Mouse (Mus musculus): ENCODE data around the gene Aldh16a1. TPM values are rescaled to one million over a fixed set of nuclear protein-coding genes. Genes with fewer than 3 reads are reported as not detected.

The Aldh16a1 gene
- polyA plus RNA-seq, 2 experiments, result 17.9 to 23.1 TPM

DNA sequence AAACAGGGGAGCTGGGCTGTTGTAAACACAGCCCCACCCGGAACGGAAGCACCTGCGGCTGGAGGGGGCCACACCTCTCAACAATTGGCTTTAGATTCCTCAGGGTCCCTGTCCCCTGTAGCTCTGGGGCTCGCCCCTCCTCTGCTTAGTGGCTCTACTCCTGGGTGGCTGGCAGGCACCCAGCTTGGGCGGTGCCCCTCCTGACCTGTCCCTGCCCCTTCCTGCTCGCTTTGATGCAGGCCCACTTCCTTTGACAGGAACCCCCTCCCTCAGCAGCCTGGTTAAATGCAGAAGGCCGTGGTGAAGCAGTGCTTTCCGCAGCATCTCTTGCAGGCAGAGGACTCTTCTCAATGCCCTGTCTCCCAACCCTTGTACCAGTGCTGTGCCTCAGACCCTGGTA lies 33.0 kb downstream of the Aldh16a1 start:
- peak overlapping the region; percentile 40 for H3K4me2 ChIP-seq (ENCODE audit: low read depth)
- WGBS (ENCODE audit: insufficient replicate concordance), result 34% methylated on average over 8 of the region's 8 CpGs
- peaks cover 16 to 25% of the 10 kb centered on the region in 2 experiments for H3K4me1 ChIP-seq (replicated peaks; ENCODE audit: control insufficient read depth in 2 of 2, insufficient read depth in 2 of 2, low read length in 1 of 2)
- no peak for TF ChIP-seq CTCF (IDR thresholded peaks at IDR 0.05; ENCODE audit: low read depth)
- no peak for TF ChIP-seq EP300 (IDR thresholded peaks at IDR 0.05; ENCODE audit: low read depth)
- DNase-seq (ENCODE audit: low read depth in 3 of 3, low spot score in 3 of 3), result no peak
- no peaks in the 10 kb centered on the region for H3K9me3 ChIP-seq (ENCODE audit: control insufficient read depth, low read length)
- H3K36me3 ChIP-seq (replicated peaks; ENCODE audit: control insufficient read depth, insufficient read depth, low read depth), result peaks cover 44% of the 10 kb centered on the region
- ATAC-seq (ENCODE audit: insufficient read depth), result no peak
- H3K9ac ChIP-seq (replicated peaks), result no peak overlapping the region
- H3K27ac ChIP-seq, result no peak overlapping the region
- H3K27me3 ChIP-seq (ENCODE audit: control insufficient read depth, insufficient read depth, low read length), result no peaks in the 10 kb centered on the region
- H3K4me3 ChIP-seq (ENCODE audit: insufficient read depth in 1 of 2, low read depth in 2 of 2, low read length in 2 of 2), result no peak overlapping the region

DNA sequence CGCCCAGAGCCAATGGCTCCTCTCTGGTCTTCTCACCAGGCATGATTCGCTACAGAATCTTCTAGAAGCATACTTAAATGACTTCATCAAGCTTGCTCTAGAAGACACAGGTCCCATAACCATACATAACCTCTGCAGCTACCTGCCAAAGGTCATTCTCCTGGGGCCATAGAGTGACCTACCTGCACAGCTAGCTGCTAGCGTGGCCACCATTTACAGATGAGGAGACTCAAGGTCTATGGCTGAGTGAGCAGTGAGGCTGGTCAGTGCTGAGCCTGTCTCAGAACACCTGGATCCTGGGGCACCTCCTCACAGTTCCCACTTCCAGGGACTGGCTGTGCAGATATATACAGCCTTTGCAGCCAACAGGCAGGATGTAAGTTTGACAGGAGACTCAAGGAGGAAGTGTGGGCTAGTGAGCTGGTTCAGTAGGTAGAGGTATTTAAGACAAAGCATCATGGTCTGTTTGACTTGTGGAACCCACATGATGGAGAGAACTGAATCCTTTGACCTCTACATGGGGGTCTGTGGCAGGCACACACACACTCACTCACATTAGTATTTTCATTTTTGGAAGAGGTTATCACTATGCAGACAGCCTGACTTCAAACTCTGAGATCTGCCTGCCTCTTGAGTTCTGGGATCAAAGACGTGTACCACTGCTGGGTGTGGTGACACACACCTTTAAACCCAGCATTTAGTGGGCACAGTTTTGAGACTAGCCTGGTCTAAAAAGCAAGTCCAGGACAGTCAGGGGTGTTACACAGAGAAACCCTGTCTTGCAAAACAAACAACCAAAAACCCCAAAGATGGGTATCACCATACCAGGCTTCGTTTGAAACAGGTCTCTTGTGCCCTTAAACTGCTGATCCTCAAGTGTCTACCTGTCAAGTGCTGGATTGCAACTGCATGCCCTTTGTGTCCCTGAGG lies 34.3 kb downstream of the Aldh16a1 start:
- DNase-seq (ENCODE audit: low read depth in 3 of 3, low spot score in 3 of 3) (no peak), ATAC-seq (ENCODE audit: insufficient read depth) (no peak)
- no peak overlapping the region for H3K9ac ChIP-seq (replicated peaks)
- TF ChIP-seq CTCF (IDR thresholded peaks at IDR 0.05; ENCODE audit: low read depth) (no peak), EP300 (IDR thresholded peaks at IDR 0.05; ENCODE audit: low read depth) (no peak)
- H3K4me3 ChIP-seq (ENCODE audit: insufficient read depth in 1 of 2, low read depth in 2 of 2, low read length in 2 of 2), result no peak overlapping the region
- H3K27ac ChIP-seq, result no peak overlapping the region
- H3K4me2 ChIP-seq (ENCODE audit: low read depth), result no peak overlapping the region
- H3K27me3 ChIP-seq (ENCODE audit: control insufficient read depth, insufficient read depth, low read length), result no peaks in the 10 kb centered on the region
- H3K36me3 ChIP-seq (replicated peaks; ENCODE audit: control insufficient read depth, insufficient read depth, low read depth), result peaks cover 30% of the 10 kb centered on the region
- H3K4me1 ChIP-seq (replicated peaks; ENCODE audit: control insufficient read depth in 2 of 2, insufficient read depth in 2 of 2, low read length in 1 of 2), result peaks cover 13 to 16% of the 10 kb centered on the region in 2 experiments
- no peaks in the 10 kb centered on the region for H3K9me3 ChIP-seq (ENCODE audit: control insufficient read depth, low read length)
- WGBS (ENCODE audit: insufficient replicate concordance), result 56% methylated on average over 5 of the region's 5 CpGs

DNA sequence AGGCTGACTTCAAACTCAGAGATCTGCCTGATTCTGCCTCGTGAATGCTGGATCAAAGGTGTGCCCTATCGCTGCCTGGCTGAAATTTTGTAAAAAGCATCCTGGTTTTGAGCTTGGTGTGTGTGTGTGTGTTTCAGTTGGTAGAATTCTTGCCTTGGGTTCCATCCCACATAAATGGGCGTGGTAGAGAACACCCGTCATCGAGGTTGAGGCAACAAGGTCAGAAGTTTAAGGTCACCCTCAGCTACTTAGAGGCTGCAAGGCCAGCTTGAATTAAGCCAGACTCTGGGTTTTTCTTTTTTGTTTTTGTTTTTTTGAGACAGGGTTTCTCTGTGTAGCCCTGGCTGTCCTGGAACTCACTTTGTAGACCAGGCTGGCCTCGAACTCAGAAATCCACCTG lies 36.0 kb downstream of the Aldh16a1 start:
- Histone ChIP-seq H3K4me2 (ENCODE audit: low read depth) (no peak overlapping the region), H3K27ac (no peak overlapping the region), H3K27me3 (ENCODE audit: control insufficient read depth, insufficient read depth, low read length) (no peaks in the 10 kb centered on the region), H3K9me3 (ENCODE audit: control insufficient read depth, low read length) (no peaks in the 10 kb centered on the region), H3K36me3 (replicated peaks; ENCODE audit: control insufficient read depth, insufficient read depth, low read depth) (peaks cover 30% of the 10 kb centered on the region), H3K4me3 (ENCODE audit: insufficient read depth in 1 of 2, low read depth in 2 of 2, low read length in 2 of 2) (no peak overlapping the region), H3K4me1 (replicated peaks; ENCODE audit: control insufficient read depth in 2 of 2, insufficient read depth in 2 of 2, low read length in 1 of 2) (peaks cover 11 to 17% of the 10 kb centered on the region in 2 experiments), H3K9ac (replicated peaks) (no peak overlapping the region)
- TF ChIP-seq CTCF (IDR thresholded peaks at IDR 0.05; ENCODE audit: low read depth), result no peak
- ATAC-seq (ENCODE audit: insufficient read depth) (no peak), DNase-seq (ENCODE audit: low read depth in 3 of 3, low spot score in 3 of 3) (no peak)
- 56% methylated on average over 6 of the region's 6 CpGs for WGBS (ENCODE audit: insufficient replicate concordance)

DNA sequence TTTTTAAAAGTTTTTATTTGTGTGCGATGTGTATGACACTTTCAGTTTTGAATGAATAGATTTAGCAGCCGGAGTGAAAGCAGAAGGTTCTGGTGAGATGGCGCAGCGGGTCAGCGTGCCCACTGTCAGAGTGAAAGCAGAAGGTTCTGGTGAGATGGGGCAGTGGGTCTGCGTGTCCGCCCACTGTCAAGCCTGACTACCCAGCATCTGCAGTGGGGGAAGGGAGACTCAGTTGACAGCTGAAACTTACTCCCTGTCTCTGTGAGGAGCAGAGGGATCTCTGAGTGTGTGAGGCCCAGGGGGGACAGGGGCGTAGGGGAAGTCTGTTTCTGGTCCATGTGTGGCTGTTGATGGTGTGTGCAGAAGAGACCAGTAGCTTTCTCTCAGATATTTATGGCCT lies 36.8 kb downstream of the Aldh16a1 start:
- DNase-seq (ENCODE audit: low read depth in 3 of 3, low spot score in 3 of 3) (no peak), ATAC-seq (ENCODE audit: insufficient read depth) (no peak)
- Histone ChIP-seq H3K4me3 (ENCODE audit: insufficient read depth in 1 of 2, low read depth in 2 of 2, low read length in 2 of 2) (no peak overlapping the region), H3K9me3 (ENCODE audit: control insufficient read depth, low read length) (no peaks in the 10 kb centered on the region), H3K4me2 (ENCODE audit: low read depth) (no peak overlapping the region), H3K4me1 (replicated peaks; ENCODE audit: control insufficient read depth in 2 of 2, insufficient read depth in 2 of 2, low read length in 1 of 2) (peaks cover 7 to 19% of the 10 kb centered on the region in 2 experiments), H3K27ac (no peak overlapping the region), H3K27me3 (ENCODE audit: control insufficient read depth, insufficient read depth, low read length) (no peaks in the 10 kb centered on the region), H3K36me3 (replicated peaks; ENCODE audit: control insufficient read depth, insufficient read depth, low read depth) (peaks cover 25% of the 10 kb centered on the region), H3K9ac (replicated peaks) (no peak overlapping the region)
- TF ChIP-seq CTCF (IDR thresholded peaks at IDR 0.05; ENCODE audit: low read depth) (no peak), EP300 (IDR thresholded peaks at IDR 0.05; ENCODE audit: low read depth) (no peak)
- WGBS (ENCODE audit: insufficient replicate concordance), result 65% methylated on average over 8 of the region's 8 CpGs

DNA sequence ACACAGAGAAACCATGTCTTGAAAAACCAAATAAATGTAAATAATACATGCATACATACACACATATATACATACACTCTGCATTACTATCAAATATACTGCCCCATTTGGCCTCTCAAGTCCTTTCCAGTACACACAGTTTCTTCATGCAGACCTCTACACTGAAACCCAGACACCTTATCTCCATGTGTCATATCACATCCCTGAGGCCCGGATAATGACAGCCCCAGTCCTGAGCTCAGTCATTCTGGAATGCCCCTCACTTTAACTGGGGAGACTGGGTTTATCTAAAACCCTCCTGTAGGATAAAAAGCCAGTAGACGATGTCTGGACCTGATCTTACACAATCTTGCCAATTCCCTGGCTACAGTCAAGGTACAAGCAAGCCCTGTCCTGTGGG lies 40.9 kb downstream of the Aldh16a1 start:
- TF ChIP-seq EP300 (IDR thresholded peaks at IDR 0.05; ENCODE audit: low read depth) (no peak), CTCF (IDR thresholded peaks at IDR 0.05; ENCODE audit: low read depth) (no peak)
- H3K36me3 ChIP-seq (replicated peaks; ENCODE audit: control insufficient read depth, insufficient read depth, low read depth), result no peaks in the 10 kb centered on the region
- WGBS (ENCODE audit: insufficient replicate concordance), result 9% methylated on average over 2 of the region's 2 CpGs
- H3K9ac ChIP-seq (replicated peaks), result no peak overlapping the region
- H3K27ac ChIP-seq, result no peak overlapping the region
- no peak overlapping the region for H3K4me3 ChIP-seq (ENCODE audit: insufficient read depth in 1 of 2, low read depth in 2 of 2, low read length in 2 of 2)
- peaks cover 7 to 18% of the 10 kb centered on the region in 2 experiments for H3K4me1 ChIP-seq (replicated peaks; ENCODE audit: control insufficient read depth in 2 of 2, insufficient read depth in 2 of 2, low read length in 1 of 2)
- H3K27me3 ChIP-seq (ENCODE audit: control insufficient read depth, insufficient read depth, low read length), result no peaks in the 10 kb centered on the region
- no peaks in the 10 kb centered on the region for H3K9me3 ChIP-seq (ENCODE audit: control insufficient read depth, low read length)
- DNase-seq (ENCODE audit: low read depth in 3 of 3, low spot score in 3 of 3), result no peak
- no peak overlapping the region for H3K4me2 ChIP-seq (ENCODE audit: low read depth)
- ATAC-seq (ENCODE audit: insufficient read depth), result peak; percentile 57; the same call in 1 of the 2 replicates
